Mouse (Mus musculus) heart, embryonic 11.5 days (tissue): ENCODE results near the gene Apoa1. TPM values are rescaled to one million over a fixed set of nuclear protein-coding genes. Genes with fewer than 3 reads are reported as not detected.

ENCODE experiments used
- ATAC-seq: fragments of 200-750 bp; cut with Nextera tagmentation; replicated peaks from 2 replicates; pipeline ENCODE4 v1.8.0; 2017; ENCODE audit warnings: moderate library complexity; ENCODE audit not compliant: insufficient number of reproducible peaks, low FRiP score, low TSS enrichment
- H3K27ac ChIP-seq: fragments of 300-500 bp; sonication (generic); 2 replicates; pipeline ENCODE4 v1.5.1; 2014; ENCODE audit warnings: mild to moderate bottlenecking, low read depth, low read length
- H3K27me3 ChIP-seq: fragments of 300-500 bp; sonication (generic); 2 replicates; pipeline ENCODE4 v1.6.1; 2014; ENCODE audit warnings: mild to moderate bottlenecking, low read length, mixed read lengths; ENCODE audit not compliant: control insufficient read depth, insufficient read depth
- H3K36me3 ChIP-seq: fragments of 300-500 bp; sonication (generic); 2 replicates; pipeline ENCODE4 v1.6.1; 2014; ENCODE audit warnings: mild to moderate bottlenecking, low read length, moderate library complexity, mixed read lengths; ENCODE audit not compliant: control insufficient read depth, insufficient read depth
- H3K4me1 ChIP-seq: fragments of 300-500 bp; sonication (generic); 2 replicates; pipeline ENCODE4 v1.6.1; 2014; ENCODE audit warnings: low read length; ENCODE audit not compliant: control insufficient read depth, insufficient read depth
- H3K4me2 ChIP-seq: fragments of 300-500 bp; sonication (generic); 2 replicates; pipeline ENCODE4 v1.6.1; 2014; ENCODE audit warnings: mild to moderate bottlenecking, moderate library complexity
- H3K4me3 ChIP-seq: fragments of 300-500 bp; sonication (generic); 2 replicates; pipeline ENCODE4 v1.5.1; 2014; ENCODE audit warnings: low read depth, low read length
- H3K9ac ChIP-seq: fragments of 300-500 bp; sonication (generic); 2 replicates; pipeline ENCODE4 v1.6.1; 2014; ENCODE audit warnings: mild to moderate bottlenecking, low read depth, low read length, moderate library complexity
- H3K9me3 ChIP-seq: fragments of 300-500 bp; sonication (generic); replicated peaks from 2 replicates; pipeline ENCODE4 v1.6.1; 2016; ENCODE audit warnings: low read length; ENCODE audit not compliant: control insufficient read depth
- WGBS: fragments of 180-500 bp; shearing (Covaris S2); extraction: QIAGEN DNeasy Blood & Tissue Kit; methylation state at CpG from one replicate; pipeline ENCODE4 v1.1.7; 2014; ENCODE audit not compliant: insufficient replicate concordance; 5-methylcytosine and 5-hydroxymethylcytosine counted together
- polyA plus RNA-seq: library from polyadenylated mRNA; unstranded; fragments of >200 nt; fragmentation: Nextera tagmentation; extraction: Ambion mirVana; gene quantifications from 2 replicates; pipeline ENCODE4 v1.2.1, GENCODE M21; 2014

Apoa1 gene
- polyA plus RNA-seq, 1 experiment from 2014 or later: 29.6 TPM

DNA sequence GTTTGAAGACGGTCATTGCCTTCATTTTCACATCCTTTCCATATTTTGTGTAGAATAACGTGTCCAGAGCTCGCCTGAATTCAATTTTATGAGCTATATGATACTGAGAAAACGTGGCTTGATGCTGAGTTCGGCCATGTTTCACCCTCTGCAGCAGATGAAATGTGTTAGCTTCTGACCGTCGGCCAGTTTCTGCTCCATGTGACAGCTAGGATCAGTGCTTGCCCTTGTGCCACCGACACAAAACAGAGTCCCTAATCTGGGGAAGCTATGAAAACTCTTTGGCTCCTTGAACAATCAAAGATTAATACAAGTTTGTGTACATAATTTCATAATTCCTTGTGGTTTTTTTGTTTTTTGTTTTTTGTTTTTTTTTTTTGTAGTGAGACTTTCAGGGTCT lies 37.1 kb upstream of the Apoa1 start:
- H3K9ac ChIP-seq: no peak overlapping the region
- ATAC-seq: no peak
- H3K4me1 ChIP-seq: peaks cover 7% of the 10 kb centered on the region
- H3K27ac ChIP-seq: no peak overlapping the region
- H3K4me3 ChIP-seq: no peak overlapping the region
- peaks cover 8% of the 10 kb centered on the region; the same call in 1 of the 2 replicates for H3K36me3 ChIP-seq
- 53% methylated on average over 8 of the region's 8 CpGs for WGBS
- H3K27me3 ChIP-seq: no peaks in the 10 kb centered on the region
- H3K9me3 ChIP-seq: no peaks in the 10 kb centered on the region
- no peak overlapping the region for H3K4me2 ChIP-seq

DNA sequence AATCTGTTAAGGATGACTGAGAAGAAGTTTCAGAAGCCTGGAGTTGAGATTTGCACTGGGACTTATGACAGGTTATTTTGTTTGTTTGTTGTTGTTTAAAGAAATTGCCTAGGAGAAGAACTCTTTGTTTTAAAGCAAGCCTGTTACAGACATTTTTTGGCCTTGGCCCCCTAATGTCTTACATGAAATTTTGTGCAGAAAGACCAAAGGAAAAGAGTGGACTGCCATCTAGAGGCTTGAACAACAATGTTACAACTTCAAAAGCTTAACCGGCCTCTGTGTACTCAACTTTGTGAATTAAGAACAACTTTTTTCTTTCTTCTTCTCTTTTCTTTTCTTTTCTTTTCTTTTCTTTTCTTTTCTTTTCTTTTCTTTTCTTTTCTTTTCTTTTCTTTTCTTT lies 36.7 kb upstream of the Apoa1 start:
- no peak overlapping the region for H3K27ac ChIP-seq
- no peaks in the 10 kb centered on the region for H3K9me3 ChIP-seq
- no peak overlapping the region for H3K4me3 ChIP-seq
- H3K9ac ChIP-seq: no peak overlapping the region
- H3K4me2 ChIP-seq: no peak overlapping the region
- H3K36me3 ChIP-seq: peaks cover 8% of the 10 kb centered on the region; the same call in 1 of the 2 replicates
- ATAC-seq: no peak
- WGBS: 37% methylated on average over 1 of the region's 1 CpGs
- H3K27me3 ChIP-seq: no peaks in the 10 kb centered on the region
- H3K4me1 ChIP-seq: peaks cover 9% of the 10 kb centered on the region

DNA sequence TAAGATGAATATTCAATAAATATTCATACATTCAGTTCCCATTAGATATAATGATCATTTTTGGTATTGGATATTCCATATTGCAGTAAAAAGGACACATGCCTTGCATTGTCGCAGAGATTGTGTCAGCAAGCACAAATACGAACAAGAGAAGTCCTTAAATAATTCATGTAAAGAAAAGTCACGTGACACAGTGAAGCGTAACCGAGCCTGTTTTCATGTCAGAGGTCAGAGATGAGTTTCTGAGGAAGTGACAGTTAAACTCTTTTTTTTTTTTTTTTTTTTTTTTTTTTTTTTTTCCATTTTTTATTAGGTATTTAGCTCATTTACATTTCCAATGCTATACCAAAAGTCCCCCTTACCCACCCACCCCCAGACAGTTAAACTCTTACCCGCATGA lies 35.7 kb upstream of the Apoa1 start:
- Histone ChIP-seq H3K4me2 (no peak overlapping the region), H3K27me3 (no peaks in the 10 kb centered on the region), H3K9me3 (no peaks in the 10 kb centered on the region), H3K4me3 (no peak overlapping the region), H3K4me1 (peaks cover 18% of the 10 kb centered on the region), H3K36me3 (peaks cover 8% of the 10 kb centered on the region; the same call in 1 of the 2 replicates), H3K9ac (no peak overlapping the region), H3K27ac (no peak overlapping the region)
- ATAC-seq: no peak
- WGBS: 87% methylated on average over 6 of the region's 6 CpGs

GRCm38 (mm10) chr9:46194809-46195208 lies 33.6 kb upstream of the Apoa1 start:
- Histone ChIP-seq H3K9me3 (no peaks in the 10 kb centered on the region), H3K4me2 (no peak overlapping the region), H3K27me3 (no peaks in the 10 kb centered on the region), H3K27ac (no peak overlapping the region), H3K4me3 (no peak overlapping the region), H3K4me1 (peaks cover 30% of the 10 kb centered on the region), H3K9ac (no peak overlapping the region), H3K36me3 (peaks cover 11% of the 10 kb centered on the region)
- 86% methylated on average over 8 of the region's 9 CpGs for WGBS
- no peak for ATAC-seq

- H3K9ac ChIP-seq: no peak overlapping the region
- H3K4me3 ChIP-seq: no peak overlapping the region
- peaks cover 28% of the 10 kb centered on the region for H3K4me1 ChIP-seq
- ATAC-seq: peak; percentile 44; the same call in 1 of the 2 replicates
- peak overlapping the region; percentile 43 for H3K27ac ChIP-seq
- H3K9me3 ChIP-seq: no peaks in the 10 kb centered on the region
- 27% methylated on average over 12 of the region's 12 CpGs for WGBS
- H3K36me3 ChIP-seq: peaks cover 11% of the 10 kb centered on the region
- peak overlapping the region; percentile 44 for H3K4me2 ChIP-seq
- H3K27me3 ChIP-seq: no peaks in the 10 kb centered on the region
These were observed 31.6 kb upstream of the Apoa1 start for GRCm38 (mm10) chr9:46196699-46197169.

GRCm38 (mm10) chr9:46198461-46198860 lies 29.9 kb upstream of the Apoa1 start:
- ATAC-seq: no peak
- 61% methylated on average over 9 of the region's 9 CpGs for WGBS

GRCm38 (mm10) chr9:46198936-46199335 lies 29.4 kb upstream of the Apoa1 start:
- no peak overlapping the region for H3K27ac ChIP-seq
- peaks cover 33% of the 10 kb centered on the region for H3K4me1 ChIP-seq
- peaks cover 14% of the 10 kb centered on the region for H3K36me3 ChIP-seq
- no peaks in the 10 kb centered on the region for H3K27me3 ChIP-seq
- H3K9ac ChIP-seq: no peak overlapping the region
- no peak overlapping the region for H3K4me3 ChIP-seq
- 72% methylated on average over 7 of the region's 7 CpGs for WGBS
- H3K4me2 ChIP-seq: no peak overlapping the region
- no peaks in the 10 kb centered on the region for H3K9me3 ChIP-seq
- no peak for ATAC-seq

More at GRCm38 (mm10) chr9:46198461-46198860, 29.9 kb upstream of the Apoa1 start:
- Histone ChIP-seq H3K4me2 (no peak overlapping the region), H3K36me3 (peaks cover 14% of the 10 kb centered on the region), H3K27ac (peak overlapping the region; percentile 57), H3K4me3 (no peak overlapping the region), H3K27me3 (no peaks in the 10 kb centered on the region), H3K9ac (no peak overlapping the region), H3K4me1 (peaks cover 33% of the 10 kb centered on the region), H3K9me3 (no peaks in the 10 kb centered on the region)

DNA sequence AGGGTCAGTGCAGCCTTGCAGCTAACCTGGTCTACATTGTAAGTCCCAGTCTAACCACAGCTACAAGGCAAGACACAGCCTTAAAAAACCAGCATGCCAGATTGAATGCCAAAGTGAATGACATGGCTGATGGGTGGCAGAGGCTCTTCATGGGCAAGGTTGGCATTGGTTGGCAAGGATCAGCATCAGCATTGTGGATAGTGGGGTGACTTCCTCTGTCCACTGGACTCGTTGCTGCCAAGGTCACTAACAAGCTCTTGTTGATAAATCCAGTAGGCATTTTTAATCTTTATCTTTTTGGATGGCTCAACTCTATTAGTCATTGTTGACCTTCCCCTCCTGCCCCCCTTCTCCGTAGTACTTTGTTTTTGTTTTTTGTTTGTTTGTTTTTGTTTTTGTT lies 28.8 kb upstream of the Apoa1 start:
- no peak overlapping the region for H3K9ac ChIP-seq
- H3K4me1 ChIP-seq: peaks cover 33% of the 10 kb centered on the region
- no peak for ATAC-seq
- H3K9me3 ChIP-seq: no peaks in the 10 kb centered on the region
- peaks cover 14% of the 10 kb centered on the region for H3K36me3 ChIP-seq
- 80% methylated on average over 2 of the region's 2 CpGs for WGBS
- no peak overlapping the region for H3K27ac ChIP-seq
- no peaks in the 10 kb centered on the region for H3K27me3 ChIP-seq
- H3K4me3 ChIP-seq: no peak overlapping the region
- no peak overlapping the region for H3K4me2 ChIP-seq

GRCm38 (mm10) chr9:46206834-46207500 lies 21.4 kb upstream of the Apoa1 start:
- no peak overlapping the region for H3K4me3 ChIP-seq
- H3K27ac ChIP-seq: no peak overlapping the region
- no peak for ATAC-seq
- H3K9ac ChIP-seq: no peak overlapping the region
- peaks cover 12% of the 10 kb centered on the region for H3K36me3 ChIP-seq
- H3K9me3 ChIP-seq: no peaks in the 10 kb centered on the region
- 49% methylated on average over 10 of the region's 10 CpGs for WGBS
- peaks cover 10% of the 10 kb centered on the region for H3K4me1 ChIP-seq
- no peaks in the 10 kb centered on the region for H3K27me3 ChIP-seq
- no peak overlapping the region for H3K4me2 ChIP-seq
